Mouse (Mus musculus): ENCODE measurements around the gene Dguok.

GRCm38 (mm10) chr6:83445796-83446195 is 61.0 kb downstream of the Dguok start:
- no peak for TF ChIP-seq CTCF (IDR thresholded peaks at IDR 0.05; ENCODE audit: extremely low read depth, insufficient read depth, low read length)
- TF ChIP-seq POLR2A (IDR thresholded peaks at IDR 0.05; ENCODE audit: extremely low read depth, insufficient read depth, low read length), result no peak

Measured in cortical plate, adult 2 months (tissue).